Mouse (Mus musculus): ENCODE results near the gene St6galnac5. TPM values are rescaled to one million over a fixed set of nuclear protein-coding genes. Genes with fewer than 3 reads are reported as not detected.

St6galnac5 gene
- polyA plus RNA-seq, 1 experiment from 2014 or later = 1.5 TPM

- Histone ChIP-seq H3K4me3 (ENCODE audit: low read depth, low read length) (no peak overlapping the region), H3K27ac (ENCODE audit: low read length) (no peak overlapping the region), H3K9me3 (ENCODE audit: control insufficient read depth, low read depth, low read length) (no peaks in the 10 kb centered on the region), H3K9ac (replicated peaks; ENCODE audit: low read depth, low read length) (no peak overlapping the region), H3K4me2 (replicated peaks; ENCODE audit: low read depth, low read length) (no peak overlapping the region), H3K36me3 (ENCODE audit: control insufficient read depth, insufficient read depth, low read length) (no peaks in the 10 kb centered on the region), H3K27me3 (ENCODE audit: control insufficient read depth, insufficient read depth, low read length) (no peaks in the 10 kb centered on the region), H3K4me1 (ENCODE audit: control insufficient read depth, insufficient read depth, low read length) (no peaks in the 10 kb centered on the region)
- no peak for ATAC-seq (ENCODE audit: insufficient number of reproducible peaks, insufficient read depth, low FRiP score, low read depth)
- WGBS = 81% methylated on average over 6 of the region's 6 CpGs
Observed at GRCm38 (mm10) chr3:152914376-152914775, 67.7 kb downstream of the St6galnac5 start.

GRCm38 (mm10) chr3:152913625-152914024, 68.4 kb downstream of the St6galnac5 start:
- no peaks in the 10 kb centered on the region for H3K9me3 ChIP-seq (ENCODE audit: control insufficient read depth, low read depth, low read length)
- ATAC-seq (ENCODE audit: insufficient number of reproducible peaks, insufficient read depth, low FRiP score, low read depth) = no peak
- H3K9ac ChIP-seq (replicated peaks; ENCODE audit: low read depth, low read length) = no peak overlapping the region
- no peaks in the 10 kb centered on the region for H3K36me3 ChIP-seq (ENCODE audit: control insufficient read depth, insufficient read depth, low read length)
- H3K4me1 ChIP-seq (ENCODE audit: control insufficient read depth, insufficient read depth, low read length) = no peaks in the 10 kb centered on the region
- WGBS = 96% methylated on average over 3 of the region's 3 CpGs
- H3K27me3 ChIP-seq (ENCODE audit: control insufficient read depth, insufficient read depth, low read length) = no peaks in the 10 kb centered on the region
- H3K4me2 ChIP-seq (replicated peaks; ENCODE audit: low read depth, low read length) = no peak overlapping the region
- no peak overlapping the region for H3K4me3 ChIP-seq (ENCODE audit: low read depth, low read length)
- H3K27ac ChIP-seq (ENCODE audit: low read length) = no peak overlapping the region

DNA sequence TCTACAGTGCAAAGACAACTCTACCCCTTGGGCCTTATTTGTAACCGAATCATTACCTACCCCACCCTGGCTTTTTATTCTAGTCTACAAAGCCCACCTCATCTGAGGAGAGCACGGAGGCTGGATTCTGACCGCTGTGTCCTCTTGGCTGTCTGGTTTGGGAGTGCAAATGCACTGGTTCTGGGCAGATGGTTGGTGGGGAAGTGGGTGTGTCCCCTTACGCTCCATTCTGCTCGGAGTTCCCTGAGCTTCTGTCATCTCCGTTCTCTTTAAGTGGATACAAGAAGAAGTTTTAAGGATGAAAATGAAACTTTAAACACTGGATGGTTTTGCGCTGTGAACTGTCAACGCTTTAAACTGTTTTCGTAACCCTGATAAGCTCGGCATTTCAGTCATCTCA, 68.9 kb downstream of the St6galnac5 start:
- no peak for ATAC-seq (ENCODE audit: insufficient number of reproducible peaks, insufficient read depth, low FRiP score, low read depth)
- Histone ChIP-seq H3K27me3 (ENCODE audit: control insufficient read depth, insufficient read depth, low read length) (no peaks in the 10 kb centered on the region), H3K36me3 (ENCODE audit: control insufficient read depth, insufficient read depth, low read length) (no peaks in the 10 kb centered on the region), H3K9ac (replicated peaks; ENCODE audit: low read depth, low read length) (no peak overlapping the region), H3K9me3 (ENCODE audit: control insufficient read depth, low read depth, low read length) (no peaks in the 10 kb centered on the region), H3K27ac (ENCODE audit: low read length) (no peak overlapping the region), H3K4me3 (ENCODE audit: low read depth, low read length) (no peak overlapping the region), H3K4me2 (replicated peaks; ENCODE audit: low read depth, low read length) (no peak overlapping the region), H3K4me1 (ENCODE audit: control insufficient read depth, insufficient read depth, low read length) (no peaks in the 10 kb centered on the region)
- 77% methylated on average over 10 of the region's 10 CpGs for WGBS

DNA sequence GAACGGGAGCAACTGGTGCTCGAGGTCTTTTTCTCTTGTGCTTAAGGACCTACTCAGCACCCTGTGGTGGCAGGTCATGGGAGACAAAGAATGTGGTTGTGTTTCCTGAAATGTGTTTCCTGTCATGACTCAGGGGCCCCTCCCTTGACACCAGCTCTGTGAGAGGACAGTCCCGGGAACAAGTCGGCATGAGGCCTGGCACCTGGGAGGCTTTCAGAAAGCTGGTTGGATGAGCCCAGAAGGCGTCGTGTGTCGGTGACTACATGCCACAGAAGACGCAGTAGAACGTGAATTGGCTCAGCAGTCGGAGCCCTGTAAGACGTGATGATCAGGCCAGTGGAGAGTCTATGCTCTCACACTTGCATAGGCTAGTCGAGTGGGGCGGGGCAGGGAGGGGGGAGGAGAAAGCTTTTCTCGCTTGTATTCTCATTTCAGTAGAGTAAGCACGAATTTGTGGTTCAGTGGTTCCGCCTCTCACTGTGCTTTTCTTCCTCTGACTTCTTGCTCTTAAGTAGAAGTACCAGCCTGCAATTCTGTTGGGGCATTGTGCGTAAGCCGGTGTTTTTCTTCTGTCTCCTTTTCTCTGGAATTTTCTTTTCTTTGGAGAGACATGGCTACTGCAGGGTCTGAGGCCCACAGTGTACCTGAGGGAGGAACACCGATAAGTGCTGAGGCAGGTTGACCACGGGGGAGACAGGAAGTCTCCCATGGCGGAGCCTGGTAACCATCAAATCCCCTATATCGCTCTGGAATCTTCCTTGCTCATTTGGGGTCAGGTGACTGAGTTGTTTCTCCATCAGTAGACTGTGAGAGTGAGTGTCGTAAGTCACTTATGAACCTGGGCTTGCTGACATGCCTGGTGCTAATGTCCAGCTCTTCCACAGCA, 69.6 kb downstream of the St6galnac5 start:
- ATAC-seq (ENCODE audit: insufficient number of reproducible peaks, insufficient read depth, low FRiP score, low read depth) = 0 out of 2 replicates have a peak, but pooled peaks have one; percentile 14
- H3K4me1 ChIP-seq (ENCODE audit: control insufficient read depth, insufficient read depth, low read length) = no peaks in the 10 kb centered on the region
- H3K27me3 ChIP-seq (ENCODE audit: control insufficient read depth, insufficient read depth, low read length) = no peaks in the 10 kb centered on the region
- H3K4me3 ChIP-seq (ENCODE audit: low read depth, low read length) = no peak overlapping the region
- H3K9me3 ChIP-seq (ENCODE audit: control insufficient read depth, low read depth, low read length) = no peaks in the 10 kb centered on the region
- WGBS = 86% methylated on average over 23 of the region's 23 CpGs
- H3K4me2 ChIP-seq (replicated peaks; ENCODE audit: low read depth, low read length) = no peak overlapping the region
- no peak overlapping the region for H3K9ac ChIP-seq (replicated peaks; ENCODE audit: low read depth, low read length)
- no peak overlapping the region for H3K27ac ChIP-seq (ENCODE audit: low read length)
- no peaks in the 10 kb centered on the region for H3K36me3 ChIP-seq (ENCODE audit: control insufficient read depth, insufficient read depth, low read length)

- Histone ChIP-seq H3K9me3 (ENCODE audit: control insufficient read depth, low read depth, low read length) (no peaks in the 10 kb centered on the region), H3K27ac (ENCODE audit: low read length) (no peak overlapping the region), H3K4me2 (replicated peaks; ENCODE audit: low read depth, low read length) (no peak overlapping the region), H3K36me3 (ENCODE audit: control insufficient read depth, insufficient read depth, low read length) (no peaks in the 10 kb centered on the region), H3K4me3 (ENCODE audit: low read depth, low read length) (no peak overlapping the region), H3K27me3 (ENCODE audit: control insufficient read depth, insufficient read depth, low read length) (no peaks in the 10 kb centered on the region), H3K9ac (replicated peaks; ENCODE audit: low read depth, low read length) (no peak overlapping the region), H3K4me1 (ENCODE audit: control insufficient read depth, insufficient read depth, low read length) (no peaks in the 10 kb centered on the region)
- ATAC-seq (ENCODE audit: insufficient number of reproducible peaks, insufficient read depth, low FRiP score, low read depth) = no peak
- 81% methylated on average over 4 of the region's 4 CpGs for WGBS
Observed at GRCm38 (mm10) chr3:152911578-152911977, 70.5 kb downstream of the St6galnac5 start.

GRCm38 (mm10) chr3:152907683-152908082, 74.4 kb downstream of the St6galnac5 start:
- Histone ChIP-seq H3K9ac (replicated peaks; ENCODE audit: low read depth, low read length) (no peak overlapping the region), H3K27ac (ENCODE audit: low read length) (no peak overlapping the region), H3K9me3 (ENCODE audit: control insufficient read depth, low read depth, low read length) (no peaks in the 10 kb centered on the region), H3K36me3 (ENCODE audit: control insufficient read depth, insufficient read depth, low read length) (no peaks in the 10 kb centered on the region), H3K27me3 (ENCODE audit: control insufficient read depth, insufficient read depth, low read length) (no peaks in the 10 kb centered on the region), H3K4me2 (replicated peaks; ENCODE audit: low read depth, low read length) (no peak overlapping the region), H3K4me3 (ENCODE audit: low read depth, low read length) (no peak overlapping the region), H3K4me1 (ENCODE audit: control insufficient read depth, insufficient read depth, low read length) (no peaks in the 10 kb centered on the region)
- no peak for ATAC-seq (ENCODE audit: insufficient number of reproducible peaks, insufficient read depth, low FRiP score, low read depth)
- 72% methylated on average over 5 of the region's 5 CpGs for WGBS

- Histone ChIP-seq H3K9ac (replicated peaks; ENCODE audit: low read depth, low read length) (no peak overlapping the region), H3K27me3 (ENCODE audit: control insufficient read depth, insufficient read depth, low read length) (no peaks in the 10 kb centered on the region), H3K4me2 (replicated peaks; ENCODE audit: low read depth, low read length) (no peak overlapping the region), H3K36me3 (ENCODE audit: control insufficient read depth, insufficient read depth, low read length) (no peaks in the 10 kb centered on the region), H3K4me3 (ENCODE audit: low read depth, low read length) (no peak overlapping the region), H3K4me1 (ENCODE audit: control insufficient read depth, insufficient read depth, low read length) (no peaks in the 10 kb centered on the region), H3K27ac (ENCODE audit: low read length) (no peak overlapping the region), H3K9me3 (ENCODE audit: control insufficient read depth, low read depth, low read length) (no peaks in the 10 kb centered on the region)
- ATAC-seq (ENCODE audit: insufficient number of reproducible peaks, insufficient read depth, low FRiP score, low read depth) = no peak
- WGBS = 76% methylated on average over 5 of the region's 5 CpGs
Observed at GRCm38 (mm10) chr3:152907087-152907486, 75.0 kb downstream of the St6galnac5 start.

GRCm38 (mm10) chr3:152905800-152906199, 76.2 kb downstream of the St6galnac5 start:
- no peaks in the 10 kb centered on the region for H3K4me1 ChIP-seq (ENCODE audit: control insufficient read depth, insufficient read depth, low read length)
- 72% methylated on average over 10 of the region's 10 CpGs for WGBS
- no peaks in the 10 kb centered on the region for H3K9me3 ChIP-seq (ENCODE audit: control insufficient read depth, low read depth, low read length)
- no peaks in the 10 kb centered on the region for H3K27me3 ChIP-seq (ENCODE audit: control insufficient read depth, insufficient read depth, low read length)
- ATAC-seq (ENCODE audit: insufficient number of reproducible peaks, insufficient read depth, low FRiP score, low read depth) = no peak
- no peak overlapping the region for H3K4me3 ChIP-seq (ENCODE audit: low read depth, low read length)
- H3K27ac ChIP-seq (ENCODE audit: low read length) = no peak overlapping the region
- H3K4me2 ChIP-seq (replicated peaks; ENCODE audit: low read depth, low read length) = no peak overlapping the region
- H3K36me3 ChIP-seq (ENCODE audit: control insufficient read depth, insufficient read depth, low read length) = no peaks in the 10 kb centered on the region
- H3K9ac ChIP-seq (replicated peaks; ENCODE audit: low read depth, low read length) = no peak overlapping the region

GRCm38 (mm10) chr3:152905026-152905425, 77.0 kb downstream of the St6galnac5 start:
- H3K4me2 ChIP-seq (replicated peaks; ENCODE audit: low read depth, low read length) = no peak overlapping the region
- no peaks in the 10 kb centered on the region for H3K4me1 ChIP-seq (ENCODE audit: control insufficient read depth, insufficient read depth, low read length)
- no peak for ATAC-seq (ENCODE audit: insufficient number of reproducible peaks, insufficient read depth, low FRiP score, low read depth)
- no peaks in the 10 kb centered on the region for H3K9me3 ChIP-seq (ENCODE audit: control insufficient read depth, low read depth, low read length)
- no peak overlapping the region for H3K4me3 ChIP-seq (ENCODE audit: low read depth, low read length)
- H3K27ac ChIP-seq (ENCODE audit: low read length) = no peak overlapping the region
- H3K27me3 ChIP-seq (ENCODE audit: control insufficient read depth, insufficient read depth, low read length) = no peaks in the 10 kb centered on the region
- 91% methylated on average over 10 of the region's 10 CpGs for WGBS
- H3K36me3 ChIP-seq (ENCODE audit: control insufficient read depth, insufficient read depth, low read length) = no peaks in the 10 kb centered on the region
- H3K9ac ChIP-seq (replicated peaks; ENCODE audit: low read depth, low read length) = no peak overlapping the region
